Mouse (Mus musculus) natural killer cell, adult 2 months (primary cell): ENCODE data around the gene Gabpb2.
A peak's percentile ranks its signal among the peaks of the same experiment; 100 is the strongest.

Experiments
- DNase-seq, 2 experiments: peaks; one replicate each; pipeline ENCODE4 v3.0.0; 2022; ENCODE audit warnings: low spot score in 2 of 2

Gabpb2 gene

DNA sequence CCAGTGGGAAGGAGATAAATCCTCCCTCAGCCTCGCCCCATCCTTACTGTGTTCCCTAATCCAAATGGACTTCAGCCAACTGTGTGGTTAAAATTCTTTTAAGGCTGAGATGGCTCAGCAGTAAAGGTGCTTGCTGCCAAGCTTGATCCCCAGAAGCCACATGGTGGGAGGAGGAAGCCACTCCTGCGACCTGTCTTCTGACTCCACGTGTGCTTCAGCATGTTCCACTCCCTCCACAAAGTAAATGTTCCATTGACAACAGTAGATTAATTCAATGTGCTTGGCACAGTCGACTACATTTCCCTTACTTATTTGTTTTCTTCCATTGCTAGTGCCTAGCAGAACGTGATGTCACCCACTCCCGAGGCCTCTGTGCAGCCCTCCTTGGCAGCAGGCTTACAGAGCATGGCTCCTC lies 23.0 kb downstream of the Gabpb2 start:
- no peak for DNase-seq

GRCm38 (mm10) chr3:95186888-95187287 lies 30.8 kb downstream of the Gabpb2 start:
- DNase-seq, result no peak

GRCm38 (mm10) chr3:95186100-95186499 lies 31.6 kb downstream of the Gabpb2 start:
- no peak for DNase-seq

DNA sequence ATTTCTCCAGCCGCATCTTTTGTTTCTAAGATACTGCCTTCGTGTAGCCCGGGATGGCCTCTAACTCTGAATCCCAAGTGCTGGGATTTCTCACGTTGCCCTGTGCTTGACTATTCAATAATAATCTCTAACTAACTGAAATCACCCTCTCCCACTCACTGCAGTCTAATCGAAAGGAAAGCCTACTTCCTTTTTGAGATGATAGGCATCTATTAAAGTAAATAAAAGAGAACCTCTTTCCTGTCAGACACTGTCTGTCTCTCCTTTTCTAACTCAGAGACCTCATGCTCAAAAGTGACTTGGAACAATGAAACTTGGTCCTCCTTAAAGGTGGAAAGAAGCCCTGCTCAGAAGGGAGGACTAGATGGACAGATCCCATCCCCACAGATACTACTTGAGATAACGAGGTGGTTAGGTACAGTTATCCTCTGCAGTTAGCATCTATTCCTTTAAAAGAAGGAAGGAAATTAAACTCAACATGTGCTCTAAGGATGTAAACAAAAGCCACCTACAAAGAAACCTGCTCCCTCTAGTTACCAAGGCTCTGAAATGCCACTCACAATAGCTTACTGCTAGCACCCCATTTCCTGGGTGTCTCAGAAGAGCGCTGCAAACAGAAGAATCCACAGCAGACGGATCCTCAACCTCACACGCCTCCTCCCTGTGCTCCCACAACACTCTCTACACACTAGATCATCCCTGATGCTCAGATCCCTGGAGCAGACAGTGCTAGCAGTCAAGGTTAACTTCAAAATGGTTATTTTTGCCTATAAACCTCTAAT lies 32.7 kb downstream of the Gabpb2 start:
- DNase-seq, result no peak

DNA sequence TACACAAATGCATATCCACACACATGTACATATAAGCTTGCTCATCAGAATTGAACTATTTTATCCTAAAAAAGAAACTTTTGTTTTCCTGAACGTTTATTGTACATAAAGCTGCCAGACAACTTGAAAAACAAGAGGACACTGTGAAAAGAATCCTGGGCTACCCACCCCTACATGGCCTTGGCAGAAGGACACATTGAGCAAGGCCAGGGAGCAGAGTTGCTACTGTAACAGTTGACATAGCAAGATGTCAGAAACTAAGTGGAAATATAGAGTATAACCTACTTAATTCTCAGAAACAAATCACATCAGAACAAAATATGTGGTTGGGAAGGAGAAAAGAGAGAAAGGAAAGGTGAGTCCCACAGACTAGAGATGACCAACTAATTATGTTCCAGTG lies 35.9 kb downstream of the Gabpb2 start:
- DNase-seq, result no peak

DNA sequence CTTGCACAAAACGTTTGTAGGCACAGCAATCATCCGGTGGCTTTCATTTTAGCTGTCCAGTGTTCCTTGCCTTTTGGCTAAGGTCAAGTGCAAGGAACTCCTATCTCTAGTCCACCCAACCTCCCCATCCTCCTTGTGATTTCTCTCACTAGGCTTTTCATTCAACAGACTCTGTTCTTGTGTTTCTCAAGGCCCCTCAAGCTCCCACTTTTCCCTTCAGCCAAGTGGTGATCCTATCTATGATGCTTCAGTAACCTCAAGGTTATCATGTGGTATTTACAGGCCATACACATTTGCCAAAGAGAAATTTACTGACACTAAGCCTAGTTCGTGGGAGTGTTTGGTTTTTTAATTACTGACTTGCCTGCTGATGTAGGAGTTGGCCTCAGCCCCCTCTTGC lies 37.8 kb downstream of the Gabpb2 start:
- DNase-seq, result no peak

GRCm38 (mm10) chr3:95178948-95179347 lies 38.8 kb downstream of the Gabpb2 start:
- no peak for DNase-seq

DNA sequence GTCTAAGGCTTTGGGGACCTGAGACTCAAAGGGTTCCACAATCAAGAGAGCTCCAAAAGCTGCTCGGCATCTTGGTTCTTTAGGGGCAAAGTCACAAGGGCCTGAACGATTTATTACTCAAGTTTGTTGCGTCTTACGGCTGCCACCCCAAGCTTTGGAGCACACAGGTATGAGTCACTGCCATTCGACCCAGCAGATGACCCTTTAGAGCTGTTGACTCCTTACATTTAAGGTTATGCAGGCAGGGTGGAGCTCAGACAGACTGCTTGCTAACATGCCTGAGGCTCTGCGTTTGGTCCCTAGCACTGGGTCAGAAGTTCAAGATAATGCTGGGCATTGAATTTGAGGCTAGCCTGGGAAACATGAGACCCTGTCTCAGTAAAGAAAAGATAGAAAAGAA lies 40.1 kb downstream of the Gabpb2 start:
- no peak for DNase-seq

GRCm38 (mm10) chr3:95176500-95176899 lies 41.2 kb downstream of the Gabpb2 start:
- DNase-seq, result no peak

DNA sequence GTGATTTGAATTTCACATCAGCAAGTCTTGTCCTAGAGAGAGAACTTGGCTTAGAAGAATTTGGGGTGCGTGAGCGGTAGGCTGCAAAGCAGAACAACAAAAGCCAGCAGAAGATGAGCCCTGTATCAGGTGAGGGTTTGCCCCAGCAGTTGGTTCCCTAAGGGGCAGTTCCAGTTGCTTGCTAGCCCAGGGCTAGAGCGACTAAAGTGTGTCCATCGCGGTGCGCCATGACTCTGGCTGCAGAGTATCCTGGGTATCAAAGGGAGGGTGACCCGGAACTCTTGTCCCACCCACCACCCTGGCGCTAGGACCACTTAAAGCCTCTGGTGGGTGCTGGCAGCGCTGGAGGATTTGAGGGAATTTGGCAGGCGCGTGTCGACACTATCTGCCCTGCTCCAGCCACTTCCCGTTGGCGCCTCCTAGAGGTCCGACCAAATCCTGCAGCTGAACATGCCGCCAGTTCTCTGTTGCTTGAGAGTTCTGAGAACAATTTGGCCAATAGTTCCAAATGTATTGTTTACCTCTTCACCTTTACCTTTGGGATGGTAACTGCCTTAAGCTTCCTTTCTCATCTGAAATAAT lies 43.6 kb downstream of the Gabpb2 start:
- DNase-seq, result peak; percentile 73 to 81

GRCm38 (mm10) chr3:95173256-95173949 lies 44.3 kb downstream of the Gabpb2 start:
- no peak for DNase-seq

DNA sequence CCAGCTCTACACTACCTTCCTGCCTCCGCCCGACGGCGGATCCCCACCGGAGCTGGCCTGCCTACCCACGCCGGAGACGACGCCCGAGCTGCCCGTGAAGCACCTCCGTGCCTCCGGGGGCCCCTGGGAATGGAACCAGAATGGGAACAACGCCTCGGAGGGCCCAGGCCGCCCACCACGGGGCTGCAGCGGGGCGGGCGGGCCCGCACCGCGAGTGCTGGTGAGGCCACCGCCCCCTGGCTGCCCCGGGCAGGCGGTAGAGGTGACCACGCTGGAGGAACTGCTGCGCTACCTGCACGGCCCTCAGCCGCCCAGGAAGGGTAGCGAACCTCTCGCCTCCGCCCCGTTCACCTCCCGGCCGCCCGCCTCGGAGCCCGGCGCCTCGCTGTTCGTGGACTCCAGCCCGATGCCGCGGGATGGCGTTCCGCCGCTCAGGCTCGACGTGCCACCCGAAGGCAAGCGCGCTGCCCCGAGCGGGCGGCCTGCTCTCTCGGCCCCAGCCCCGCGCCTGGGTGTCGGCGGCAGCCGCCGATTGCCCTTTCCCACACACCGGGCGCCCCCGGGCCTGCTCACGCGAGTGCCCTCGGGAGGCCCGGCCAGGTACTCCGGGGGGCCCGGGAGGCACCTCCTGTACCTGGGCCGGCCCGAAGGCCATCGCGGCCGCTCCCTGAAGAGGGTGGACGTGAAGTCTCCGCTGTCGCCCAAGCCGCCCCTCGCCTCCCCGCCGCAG lies 45.0 kb downstream of the Gabpb2 start:
- no peak for DNase-seq

- DNase-seq, result no peak
Measured at GRCm38 (mm10) chr3:95171105-95171504, 46.6 kb downstream of the Gabpb2 start.

DNA sequence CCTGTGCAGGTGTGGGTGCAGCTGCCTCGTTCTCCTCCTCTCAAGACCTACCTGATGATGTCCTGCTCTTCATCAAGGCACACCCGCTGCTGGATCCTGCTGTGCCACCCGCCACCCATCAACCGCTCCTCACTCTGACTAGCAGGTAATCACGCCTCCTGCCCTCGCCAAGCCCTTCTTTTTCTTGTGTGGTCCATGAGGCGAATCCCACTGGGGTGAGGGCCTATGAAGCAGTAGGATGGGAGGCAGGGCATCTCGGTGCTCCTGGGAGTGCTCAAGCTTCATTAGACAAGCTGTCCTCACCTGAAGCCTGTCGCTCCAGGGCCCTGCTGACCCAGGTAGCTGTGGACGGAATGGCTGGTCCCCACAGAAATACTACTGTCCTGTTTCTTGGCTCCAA lies 47.7 kb downstream of the Gabpb2 start:
- DNase-seq, result no peak

DNA sequence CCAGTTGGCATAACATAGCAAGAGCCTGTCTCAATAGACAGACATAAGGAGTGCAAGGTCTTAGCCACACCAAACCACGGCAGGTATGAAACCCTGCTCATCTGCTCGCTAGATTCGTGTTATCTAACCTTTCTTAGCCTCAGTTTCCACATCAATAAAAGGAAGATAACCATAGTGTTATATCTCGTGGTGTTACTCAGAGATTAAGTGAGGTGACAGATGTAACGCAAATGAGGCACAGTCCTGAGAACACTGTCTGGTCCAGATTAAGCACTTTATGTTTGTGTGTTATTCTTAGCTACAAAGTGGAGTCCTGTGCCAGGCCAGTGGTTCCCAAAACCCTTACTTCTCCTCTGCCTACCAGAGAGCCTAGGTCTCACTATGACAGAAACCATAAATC lies 52.9 kb downstream of the Gabpb2 start:
- no peak for DNase-seq

GRCm38 (mm10) chr3:95164256-95164550 lies 53.5 kb downstream of the Gabpb2 start:
- DNase-seq, result no peak

GRCm38 (mm10) chr3:95163419-95164255 lies 54.1 kb downstream of the Gabpb2 start:
- DNase-seq, result no peak

DNA sequence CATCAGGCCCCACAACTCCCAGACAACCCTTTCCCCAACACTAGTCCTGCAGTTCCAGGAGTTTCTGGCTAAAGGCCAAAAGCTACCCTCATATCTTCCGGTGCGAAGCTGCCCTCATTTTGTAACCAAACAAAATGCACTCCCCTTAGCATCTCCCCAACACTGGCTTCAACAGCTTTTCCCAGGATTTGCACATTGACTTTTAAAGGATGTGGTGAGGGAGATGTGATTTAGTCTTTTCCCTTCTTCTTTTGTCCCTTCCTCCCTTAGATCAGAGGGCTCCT lies 55.4 kb downstream of the Gabpb2 start:
- no peak for DNase-seq

DNA sequence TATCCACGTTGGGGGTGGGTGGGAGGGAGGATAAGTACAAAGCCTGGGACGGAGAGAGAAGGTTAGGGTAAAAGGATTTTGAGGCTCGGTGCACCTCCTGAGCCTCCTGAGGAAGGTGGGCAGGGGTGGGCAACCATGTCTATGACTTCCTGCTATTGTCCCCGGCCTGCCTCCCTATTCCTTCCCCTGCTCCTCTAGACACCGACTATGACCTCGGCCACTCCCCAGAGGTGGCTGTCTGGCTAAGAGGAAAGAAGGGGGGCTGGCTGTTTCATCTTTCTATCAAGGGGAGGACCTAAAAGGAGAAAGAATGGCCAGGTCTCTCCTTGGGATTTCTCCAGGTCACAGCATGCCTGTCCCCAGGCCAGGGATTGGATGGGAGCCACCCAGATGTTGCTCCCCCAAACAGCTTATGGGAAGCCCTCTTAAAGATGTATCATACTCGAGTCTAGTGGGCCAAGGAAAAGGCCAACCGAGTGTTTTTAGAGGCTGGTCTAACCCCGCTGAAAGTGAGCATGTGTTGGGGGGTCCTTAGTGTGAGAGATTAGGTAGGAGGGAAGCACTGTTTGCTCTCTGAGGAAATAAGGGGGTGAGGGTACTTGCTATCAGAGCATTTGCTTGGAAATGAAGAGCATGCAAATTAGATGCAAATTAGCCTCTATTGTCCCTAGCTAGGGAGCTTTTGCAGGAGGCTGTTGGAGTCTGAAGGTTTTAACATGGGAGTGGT lies 55.9 kb downstream of the Gabpb2 start:
- DNase-seq, result no peak

DNA sequence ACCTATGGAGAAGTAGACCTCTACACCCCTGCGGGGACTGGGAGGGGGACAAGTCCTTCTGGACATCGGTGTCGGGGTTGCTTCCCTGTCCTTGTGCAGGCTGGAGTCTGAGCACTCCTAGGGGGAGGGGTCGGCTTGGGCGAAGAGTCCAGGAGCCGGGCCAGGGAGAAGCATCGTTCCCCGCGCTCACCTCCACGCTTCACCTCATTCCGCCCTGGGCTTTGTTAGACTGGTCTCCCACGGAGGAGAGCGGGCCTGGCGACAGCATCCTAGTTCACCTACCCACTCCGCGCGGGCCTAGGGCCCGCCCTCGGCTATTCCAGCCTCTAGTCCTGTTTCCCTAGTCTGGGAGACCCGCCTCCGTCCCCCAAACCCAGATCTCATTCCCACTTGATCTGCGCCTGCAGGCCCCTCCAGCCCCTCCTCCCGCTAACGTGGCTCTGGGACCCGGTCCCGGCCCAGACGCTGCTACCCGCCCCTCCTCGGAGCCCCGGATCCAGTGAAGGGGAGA lies 56.6 kb downstream of the Gabpb2 start:
- no peak for DNase-seq
